Mouse (Mus musculus) layer of hippocampus, adult 18-20 months (tissue): Measurements from ENCODE around the gene Camk2g. TPM values are rescaled to one million over a fixed set of nuclear protein-coding genes. Genes with fewer than 3 reads are reported as not detected.

ENCODE experiments used
- DNase-seq, 2 experiments: peaks; one replicate each; pipeline ENCODE4 v3.0.0; 2022; ENCODE audit warnings: low spot score in 2 of 2
- total RNA-seq, 2 experiments: library from RNA; stranded (reverse); gene quantifications; 2 replicates each; pipeline ENCODE4 v1.2.3; 2021

Camk2g gene
- total RNA-seq, 2 experiments from 2014 or later: 225 to 233 TPM

- no peak for DNase-seq
Observed at GRCm38 (mm10) chr14:20809349-20809748, 15.5 kb upstream of the Camk2g start.

- no peak for DNase-seq
Observed at GRCm38 (mm10) chr14:20806116-20806840, 12.4 kb upstream of the Camk2g start.

GRCm38 (mm10) chr14:20804964-20805672, 11.2 kb upstream of the Camk2g start:
- peak in 1 of 2 experiments; percentile 77 for DNase-seq

- DNase-seq: no peak
Observed at GRCm38 (mm10) chr14:20804481-20804880, 10.6 kb upstream of the Camk2g start.

GRCm38 (mm10) chr14:20803606-20803938, 9.7 kb upstream of the Camk2g start:
- peak in 1 of 2 experiments; percentile 85 for DNase-seq

GRCm38 (mm10) chr14:20802926-20803605, 9.2 kb upstream of the Camk2g start:
- DNase-seq: no peak

- DNase-seq: peak; percentile 77 to 88
Observed at GRCm38 (mm10) chr14:20798761-20799160, 4.9 kb upstream of the Camk2g start.

- no peak for DNase-seq
Observed at GRCm38 (mm10) chr14:20798300-20798699, 4.4 kb upstream of the Camk2g start.

GRCm38 (mm10) chr14:20796643-20797042, 2.8 kb upstream of the Camk2g start:
- no peak for DNase-seq

- no peak for DNase-seq
Observed at GRCm38 (mm10) chr14:20796170-20796569, 2.3 kb upstream of the Camk2g start.

- no peak for DNase-seq
Observed at GRCm38 (mm10) chr14:20795423-20796152, 1.7 kb upstream of the Camk2g start.

GRCm38 (mm10) chr14:20794589-20794988, 701 bp upstream of the Camk2g start:
- no peak for DNase-seq

- DNase-seq: no peak
Observed at GRCm38 (mm10) chr14:20792922-20793757, 748 bp downstream of the Camk2g start.

GRCm38 (mm10) chr14:20792243-20792921, 1.5 kb downstream of the Camk2g start:
- DNase-seq: no peak

- peak in 1 of 2 experiments; percentile 67 for DNase-seq
Observed at GRCm38 (mm10) chr14:20791511-20792242, 2.2 kb downstream of the Camk2g start.

- no peak for DNase-seq
Observed at GRCm38 (mm10) chr14:20790996-20791395, 2.9 kb downstream of the Camk2g start.

GRCm38 (mm10) chr14:20790445-20790844, 3.4 kb downstream of the Camk2g start:
- no peak for DNase-seq

- no peak for DNase-seq
Observed at GRCm38 (mm10) chr14:20789593-20789992, 4.3 kb downstream of the Camk2g start.

GRCm38 (mm10) chr14:20788151-20788550, 5.7 kb downstream of the Camk2g start:
- no peak for DNase-seq
